Mouse (Mus musculus): ENCODE data around the gene S100z. TPM values are rescaled to one million over a fixed set of nuclear protein-coding genes. Genes with fewer than 3 reads are reported as not detected.
A peak's percentile ranks its signal among the peaks of the same experiment; 100 is the strongest.

The S100z gene
- polyA plus RNA-seq (2021): not detected

GRCm38 (mm10) chr13:95478671-95479413 lies at the start of gene S100z:
S100z (minus strand) TSS chr13:95478721.
- no peak for ATAC-seq
- in situ Hi-C loops (cut with MboI; ENCODE audit: low pct_unique_long_range_greater_than_20kb): no loop called here

GRCm38 (mm10) chr13:95524674-95525491 lies 46.4 kb upstream of the S100z start, which contains the start of gene F2rl1:
F2rl1 (minus strand) TSS chr13:95525227.
- in situ Hi-C loops (cut with MboI; ENCODE audit: low pct_unique_long_range_greater_than_20kb): no loop called here
- no peak for TF ChIP-seq CTCF (IDR thresholded peaks at IDR 0.05)
- ATAC-seq (peak; percentile 75), DNase-seq (ENCODE audit: low read depth, low spot score) (no peak)
- ChIA-PET CTCF (no interaction called here), POLR2A (no interaction called here)
- no peaks in the 10 kb centered on the region for H3K27me3 ChIP-seq

More at GRCm38 (mm10) chr13:95478671-95479413, at the start of gene S100z:
- DNase-seq (ENCODE audit: low read depth, low spot score): no peak
- ChIA-PET POLR2A (no interaction called here), CTCF (interaction anchor here (1.3 kb wide), 1 partner anchor 13 kb away, joined by 3 read pairs; no protein-coding TSS in a partner anchor)
- no peak for TF ChIP-seq CTCF (IDR thresholded peaks at IDR 0.05)
- no peaks in the 10 kb centered on the region for H3K27me3 ChIP-seq

- DNase-seq (ENCODE audit: low read depth, low spot score): no peak
- in situ Hi-C loops (cut with MboI; ENCODE audit: low pct_unique_long_range_greater_than_20kb): no loop called here
- ChIA-PET POLR2A (no interaction called here), CTCF (no interaction called here)
- ATAC-seq: no peak
- H3K27me3 ChIP-seq: no peaks in the 10 kb centered on the region
- no peak for TF ChIP-seq CTCF (IDR thresholded peaks at IDR 0.05)
Observed at GRCm38 (mm10) chr13:95524424-95524673, 45.8 kb upstream of the S100z start.

- CTCF ChIA-PET: no interaction called here
- ATAC-seq (peak; percentile 52), DNase-seq (ENCODE audit: low read depth, low spot score) (no peak)
- TF ChIP-seq CTCF (IDR thresholded peaks at IDR 0.05): no peak
- in situ Hi-C loops (cut with MboI; ENCODE audit: low pct_unique_long_range_greater_than_20kb): no loop called here
- H3K27me3 ChIP-seq: no peaks in the 10 kb centered on the region
- POLR2A ChIA-PET: no interaction called here
Observed at GRCm38 (mm10) chr13:95523659-95524423, 45.3 kb upstream of the S100z start.

- CTCF ChIA-PET: interaction anchor here (1.1 kb wide), 1 partner anchor 15 kb away, joined by 3 read pairs; no protein-coding TSS in a partner anchor
- ATAC-seq (no peak), DNase-seq (ENCODE audit: low read depth, low spot score) (no peak)
- no peak for TF ChIP-seq CTCF (IDR thresholded peaks at IDR 0.05)
- no peaks in the 10 kb centered on the region for H3K27me3 ChIP-seq
- POLR2A ChIA-PET: no interaction called here
- in situ Hi-C loops (cut with MboI; ENCODE audit: low pct_unique_long_range_greater_than_20kb): no loop called here
Observed at GRCm38 (mm10) chr13:95522176-95522575, 43.7 kb upstream of the S100z start.

GRCm38 (mm10) chr13:95521029-95521428 lies 42.5 kb upstream of the S100z start:
- in situ Hi-C loops (cut with MboI; ENCODE audit: low pct_unique_long_range_greater_than_20kb): no loop called here
- H3K27me3 ChIP-seq: no peaks in the 10 kb centered on the region
- DNase-seq (ENCODE audit: low read depth, low spot score) (no peak), ATAC-seq (no peak)
- CTCF ChIA-PET: interaction anchor here (1.1 kb wide), 1 partner anchor 14 kb away, joined by 3 read pairs; no protein-coding TSS in a partner anchor
- TF ChIP-seq CTCF (IDR thresholded peaks at IDR 0.05): no peak
- POLR2A ChIA-PET: no interaction called here

GRCm38 (mm10) chr13:95514756-95515155 lies 36.2 kb upstream of the S100z start:
- in situ Hi-C loops (cut with MboI; ENCODE audit: low pct_unique_long_range_greater_than_20kb): no loop called here
- DNase-seq (ENCODE audit: low read depth, low spot score) (no peak), ATAC-seq (no peak)
- TF ChIP-seq CTCF (IDR thresholded peaks at IDR 0.05): no peak
- H3K27me3 ChIP-seq: no peaks in the 10 kb centered on the region
- ChIA-PET POLR2A (no interaction called here), CTCF (interaction anchor here (1.9 kb wide), 1 partner anchor 9 kb away, joined by 5 read pairs; no protein-coding TSS in a partner anchor)

GRCm38 (mm10) chr13:95510054-95510453 lies 31.5 kb upstream of the S100z start:
- no peaks in the 10 kb centered on the region for H3K27me3 ChIP-seq
- no peak for DNase-seq (ENCODE audit: low read depth, low spot score)
- POLR2A ChIA-PET: no interaction called here
- no peak for TF ChIP-seq CTCF (IDR thresholded peaks at IDR 0.05)
- ATAC-seq: no peak
- CTCF ChIA-PET: no interaction called here
- in situ Hi-C loops (cut with MboI; ENCODE audit: low pct_unique_long_range_greater_than_20kb): no loop called here

- H3K27me3 ChIP-seq: no peaks in the 10 kb centered on the region
- DNase-seq (ENCODE audit: low read depth, low spot score) (no peak), ATAC-seq (no peak)
- no peak for TF ChIP-seq CTCF (IDR thresholded peaks at IDR 0.05)
- CTCF ChIA-PET: interaction anchor here (0.8 kb wide), 1 partner anchor 8 kb away, joined by 3 read pairs; no protein-coding TSS in a partner anchor
- POLR2A ChIA-PET: no interaction called here
- in situ Hi-C loops (cut with MboI; ENCODE audit: low pct_unique_long_range_greater_than_20kb): no loop called here
Observed at GRCm38 (mm10) chr13:95503279-95503917, 24.9 kb upstream of the S100z start.

- TF ChIP-seq CTCF (IDR thresholded peaks at IDR 0.05): no peak
- DNase-seq (ENCODE audit: low read depth, low spot score): no peak
- in situ Hi-C loops (cut with MboI; ENCODE audit: low pct_unique_long_range_greater_than_20kb): no loop called here
- ChIA-PET POLR2A (no interaction called here), CTCF (no interaction called here)
- H3K27me3 ChIP-seq: no peaks in the 10 kb centered on the region
- no peak for ATAC-seq
Observed at GRCm38 (mm10) chr13:95496601-95497000, 18.1 kb upstream of the S100z start.
